Mouse (Mus musculus) heart, embryonic 11.5 days (tissue): ENCODE data around the gene Paxip1. TPM values are rescaled to one million over a fixed set of nuclear protein-coding genes. Genes with fewer than 3 reads are reported as not detected.

ENCODE experiments used
- ATAC-seq: fragments of 200-750 bp; cut with Nextera tagmentation; replicated peaks from 2 replicates; pipeline ENCODE4 v1.8.0; 2017; ENCODE audit warnings: moderate library complexity; ENCODE audit not compliant: insufficient number of reproducible peaks, low FRiP score, low TSS enrichment
- H3K27ac ChIP-seq: fragments of 300-500 bp; sonication (generic); 2 replicates; pipeline ENCODE4 v1.5.1; 2014; ENCODE audit warnings: mild to moderate bottlenecking, low read depth, low read length
- H3K27me3 ChIP-seq: fragments of 300-500 bp; sonication (generic); 2 replicates; pipeline ENCODE4 v1.6.1; 2014; ENCODE audit warnings: mild to moderate bottlenecking, low read length, mixed read lengths; ENCODE audit not compliant: control insufficient read depth, insufficient read depth
- H3K36me3 ChIP-seq: fragments of 300-500 bp; sonication (generic); 2 replicates; pipeline ENCODE4 v1.6.1; 2014; ENCODE audit warnings: mild to moderate bottlenecking, low read length, moderate library complexity, mixed read lengths; ENCODE audit not compliant: control insufficient read depth, insufficient read depth
- H3K4me1 ChIP-seq: fragments of 300-500 bp; sonication (generic); 2 replicates; pipeline ENCODE4 v1.6.1; 2014; ENCODE audit warnings: low read length; ENCODE audit not compliant: control insufficient read depth, insufficient read depth
- H3K4me2 ChIP-seq: fragments of 300-500 bp; sonication (generic); 2 replicates; pipeline ENCODE4 v1.6.1; 2014; ENCODE audit warnings: mild to moderate bottlenecking, moderate library complexity
- H3K4me3 ChIP-seq: fragments of 300-500 bp; sonication (generic); 2 replicates; pipeline ENCODE4 v1.5.1; 2014; ENCODE audit warnings: low read depth, low read length
- H3K9ac ChIP-seq: fragments of 300-500 bp; sonication (generic); 2 replicates; pipeline ENCODE4 v1.6.1; 2014; ENCODE audit warnings: mild to moderate bottlenecking, low read depth, low read length, moderate library complexity
- H3K9me3 ChIP-seq: fragments of 300-500 bp; sonication (generic); replicated peaks from 2 replicates; pipeline ENCODE4 v1.6.1; 2016; ENCODE audit warnings: low read length; ENCODE audit not compliant: control insufficient read depth
- WGBS: fragments of 180-500 bp; shearing (Covaris S2); extraction: QIAGEN DNeasy Blood & Tissue Kit; methylation state at CpG from one replicate; pipeline ENCODE4 v1.1.7; 2014; ENCODE audit not compliant: insufficient replicate concordance; 5-methylcytosine and 5-hydroxymethylcytosine counted together
- polyA plus RNA-seq: library from polyadenylated mRNA; unstranded; fragments of >200 nt; fragmentation: Nextera tagmentation; extraction: Ambion mirVana; gene quantifications from 2 replicates; pipeline ENCODE4 v1.2.1, GENCODE M21; 2014

Paxip1 gene
- polyA plus RNA-seq, 1 experiment from 2014 or later: 28.2 TPM

DNA sequence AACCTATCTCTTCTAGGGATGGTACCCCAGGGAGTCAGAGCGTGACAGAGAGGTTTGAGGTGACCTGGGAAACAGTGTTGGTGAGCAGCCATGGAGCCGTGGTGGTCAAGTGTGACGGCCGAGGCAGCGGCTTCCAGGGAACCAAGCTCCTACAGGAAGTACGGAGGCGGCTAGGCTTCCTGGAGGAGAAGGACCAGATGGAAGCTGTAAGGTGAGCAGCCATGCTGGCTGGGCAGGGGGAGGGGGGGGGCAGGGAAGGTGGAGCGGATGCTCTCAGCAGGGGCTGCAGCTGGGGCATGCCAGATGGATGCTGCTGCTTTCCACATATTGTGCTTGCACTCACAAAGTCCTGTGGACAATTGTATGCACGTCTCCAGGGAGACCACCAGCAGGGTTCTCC lies 77.1 kb downstream of the Paxip1 start:
- Histone ChIP-seq H3K4me2 (no peak overlapping the region), H3K36me3 (no peaks in the 10 kb centered on the region), H3K27me3 (no peaks in the 10 kb centered on the region), H3K9me3 (no peaks in the 10 kb centered on the region), H3K27ac (no peak overlapping the region), H3K4me1 (no peaks in the 10 kb centered on the region), H3K9ac (no peak overlapping the region), H3K4me3 (no peak overlapping the region)
- 58% methylated on average over 9 of the region's 9 CpGs for WGBS
- no peak for ATAC-seq

DNA sequence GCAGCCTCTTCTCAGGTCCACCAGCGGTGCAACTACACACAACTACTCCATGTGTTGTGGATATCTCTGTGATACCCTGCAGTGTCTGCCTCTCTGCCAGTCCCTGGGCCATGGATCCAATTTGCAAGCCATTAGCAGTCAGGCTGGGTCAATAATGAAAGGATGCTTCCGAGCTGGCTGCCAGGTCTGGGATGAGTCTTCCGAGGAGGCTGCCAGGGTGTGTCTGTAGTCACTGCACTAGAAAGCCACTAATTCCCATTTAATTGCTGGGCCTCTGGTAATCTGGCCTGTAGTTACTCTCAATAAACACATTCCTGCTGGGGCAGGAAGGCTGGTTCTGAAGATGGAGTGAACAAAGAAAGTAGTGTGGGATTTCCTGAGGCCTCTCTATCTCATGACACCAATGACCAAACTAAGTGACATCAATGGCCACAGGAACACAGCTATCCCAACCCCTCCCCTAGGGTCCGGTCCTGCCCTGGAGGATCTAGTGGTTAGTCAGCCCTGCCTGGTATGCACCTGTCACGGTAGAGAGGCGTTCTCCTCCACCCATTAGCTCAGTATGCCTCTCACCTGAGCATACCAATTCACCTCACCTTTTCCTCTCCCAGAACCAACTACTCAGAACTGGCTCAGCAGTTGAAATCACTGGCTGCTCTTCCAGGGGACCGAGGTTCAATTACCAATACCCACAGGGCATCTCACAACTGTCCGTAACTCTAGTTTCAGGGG lies 79.9 kb downstream of the Paxip1 start:
- Histone ChIP-seq H3K4me3 (no peak overlapping the region), H3K36me3 (no peaks in the 10 kb centered on the region), H3K27ac (no peak overlapping the region), H3K27me3 (no peaks in the 10 kb centered on the region), H3K4me1 (peaks cover 13% of the 10 kb centered on the region), H3K4me2 (no peak overlapping the region), H3K9ac (no peak overlapping the region), H3K9me3 (no peaks in the 10 kb centered on the region)
- no peak for ATAC-seq
- WGBS: 62% methylated on average over 8 of the region's 8 CpGs

GRCm38 (mm10) chr5:27708209-27708608 lies 83.3 kb downstream of the Paxip1 start:
- Histone ChIP-seq H3K4me2 (peak overlapping the region; percentile 14; the same call in 1 of the 2 replicates), H3K27ac (no peak overlapping the region; the same call in 1 of the 2 replicates), H3K36me3 (no peaks in the 10 kb centered on the region), H3K27me3 (no peaks in the 10 kb centered on the region), H3K9me3 (no peaks in the 10 kb centered on the region), H3K9ac (no peak overlapping the region), H3K4me1 (peaks cover 13% of the 10 kb centered on the region), H3K4me3 (no peak overlapping the region)
- ATAC-seq: peak; percentile 89
- 4% methylated on average over 6 of the region's 6 CpGs for WGBS

- ATAC-seq: no peak
- no peak overlapping the region for H3K9ac ChIP-seq
- no peaks in the 10 kb centered on the region for H3K9me3 ChIP-seq
- H3K36me3 ChIP-seq: no peaks in the 10 kb centered on the region
- H3K4me3 ChIP-seq: no peak overlapping the region
- H3K4me2 ChIP-seq: no peak overlapping the region
- no peak overlapping the region for H3K27ac ChIP-seq
- H3K27me3 ChIP-seq: no peaks in the 10 kb centered on the region
- peaks cover 13% of the 10 kb centered on the region for H3K4me1 ChIP-seq
These were observed 84.2 kb downstream of the Paxip1 start for GRCm38 (mm10) chr5:27707283-27707682.

DNA sequence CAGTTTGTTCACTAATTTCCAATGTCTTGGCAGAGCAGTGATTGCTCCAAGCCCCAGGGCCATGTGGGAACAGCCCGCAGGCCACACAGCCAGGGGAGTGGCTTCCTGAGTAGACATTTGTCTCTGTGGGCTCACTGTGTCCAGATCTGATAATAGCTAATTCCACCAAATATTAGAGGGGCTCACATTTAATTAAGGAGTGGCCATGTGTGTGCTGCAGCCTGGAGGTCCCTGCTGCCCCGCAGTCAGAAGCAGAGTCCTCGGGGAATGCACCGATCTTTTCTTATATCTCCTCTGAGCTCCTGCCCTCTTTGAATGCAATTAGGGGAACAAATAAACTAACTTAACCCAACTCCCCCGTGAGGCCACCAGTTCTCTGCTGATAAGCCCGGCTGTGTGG lies 84.9 kb downstream of the Paxip1 start:
- 57% methylated on average over 6 of the region's 6 CpGs for WGBS

DNA sequence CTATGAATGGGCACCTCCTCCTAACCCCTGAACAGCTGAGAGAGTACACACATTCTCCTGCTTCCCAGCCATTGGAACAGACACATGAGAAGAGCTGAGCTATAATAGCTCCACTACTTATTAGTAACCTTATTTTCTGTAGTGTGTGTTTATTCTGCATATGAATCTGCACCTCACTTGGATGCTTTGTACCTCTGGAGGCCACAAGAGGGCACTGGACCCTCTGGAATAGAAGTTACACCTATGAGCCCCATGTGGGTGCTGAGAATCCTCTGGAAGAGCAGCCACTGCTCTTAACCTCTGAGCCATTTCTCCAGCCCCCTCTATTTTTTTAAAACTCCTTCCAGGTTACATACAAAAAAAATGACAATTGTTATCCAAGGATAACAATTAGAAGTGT lies 86.5 kb downstream of the Paxip1 start:
- Histone ChIP-seq H3K4me1 (peaks cover 13% of the 10 kb centered on the region), H3K4me2 (no peak overlapping the region), H3K9ac (no peak overlapping the region), H3K9me3 (no peaks in the 10 kb centered on the region), H3K4me3 (no peak overlapping the region), H3K27ac (no peak overlapping the region), H3K36me3 (no peaks in the 10 kb centered on the region), H3K27me3 (no peaks in the 10 kb centered on the region)
- ATAC-seq: no peak

More for the DNA sequence above, 84.9 kb downstream of the Paxip1 start:
- no peak overlapping the region for H3K27ac ChIP-seq
- H3K4me3 ChIP-seq: no peak overlapping the region
- no peak overlapping the region for H3K4me2 ChIP-seq
- no peak overlapping the region for H3K9ac ChIP-seq
- no peaks in the 10 kb centered on the region for H3K36me3 ChIP-seq
- H3K4me1 ChIP-seq: peaks cover 13% of the 10 kb centered on the region
- ATAC-seq: no peak
- no peaks in the 10 kb centered on the region for H3K27me3 ChIP-seq
- H3K9me3 ChIP-seq: no peaks in the 10 kb centered on the region

DNA sequence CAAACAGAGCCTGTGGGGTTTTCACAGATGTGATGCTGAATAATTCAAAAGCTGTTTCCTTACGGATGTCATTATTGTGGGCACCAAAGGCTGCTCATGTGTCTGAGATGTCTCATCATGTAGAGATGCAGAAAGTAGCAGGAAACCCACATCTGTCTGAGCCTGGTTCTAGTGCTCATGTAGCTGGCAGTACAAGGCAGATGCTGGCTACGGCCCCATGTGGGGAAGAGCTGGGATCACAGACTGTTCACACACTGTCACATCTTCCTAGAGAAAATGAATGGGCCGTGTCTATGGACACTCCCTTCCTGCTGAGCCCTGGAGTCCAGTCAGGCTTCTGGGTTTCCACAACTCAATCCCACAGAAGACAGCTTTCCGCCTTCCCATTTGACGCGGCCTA lies 89.0 kb downstream of the Paxip1 start:
- Histone ChIP-seq H3K4me2 (no peak overlapping the region), H3K27me3 (no peaks in the 10 kb centered on the region), H3K9me3 (no peaks in the 10 kb centered on the region), H3K36me3 (no peaks in the 10 kb centered on the region), H3K27ac (no peak overlapping the region), H3K4me3 (no peak overlapping the region), H3K4me1 (peaks cover under 1% of the 10 kb centered on the region; the same call in 1 of the 2 replicates), H3K9ac (no peak overlapping the region)
- ATAC-seq: no peak
- 75% methylated on average over 6 of the region's 6 CpGs for WGBS

Other genes with a start within 250 kb of the Paxip1 start
- gene Htr5a, start 50.5 kb upstream of the Paxip1 start, polyA plus RNA-seq: not detected in 2 replicates